Mouse (Mus musculus): ENCODE results near the gene Xlr4c.
A peak's percentile ranks its signal among the peaks of the same experiment; 100 is the strongest.
"Not testable (repeated sequence)": the region's sequence is repeated elsewhere in the genome, so short reads cannot be mapped to it uniquely, and the experiment has no call there.

Gene Xlr4c

DNA sequence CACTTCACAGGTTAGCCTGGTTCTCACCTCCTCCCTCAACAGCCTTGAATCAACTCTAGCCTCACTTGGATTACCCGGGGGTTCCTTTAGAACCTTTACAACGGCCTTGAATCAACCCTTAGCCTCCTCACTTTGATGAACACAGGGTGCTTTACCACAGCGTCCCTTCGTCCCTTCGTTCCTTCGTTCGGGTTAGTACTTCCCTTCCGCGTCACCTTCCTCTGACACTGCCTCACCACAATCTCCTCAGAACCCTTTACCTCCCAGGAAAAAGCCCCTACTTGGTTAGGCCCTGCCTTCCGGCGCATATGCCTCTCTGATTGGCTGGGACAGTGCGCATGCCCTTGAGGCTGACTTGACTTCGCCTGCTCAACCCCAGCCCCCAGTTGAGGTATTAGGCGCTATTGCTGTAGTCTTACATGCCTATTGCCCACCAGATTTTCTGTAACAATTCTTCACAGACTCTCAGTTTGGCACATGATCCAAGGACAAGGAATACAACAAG lies at the start of gene Xlr4c:
Gene Xlr4c (minus strand): TSS at position 310 of the 505 bp plus-strand sequence.
- not testable (repeated sequence) for DNase-seq

DNA sequence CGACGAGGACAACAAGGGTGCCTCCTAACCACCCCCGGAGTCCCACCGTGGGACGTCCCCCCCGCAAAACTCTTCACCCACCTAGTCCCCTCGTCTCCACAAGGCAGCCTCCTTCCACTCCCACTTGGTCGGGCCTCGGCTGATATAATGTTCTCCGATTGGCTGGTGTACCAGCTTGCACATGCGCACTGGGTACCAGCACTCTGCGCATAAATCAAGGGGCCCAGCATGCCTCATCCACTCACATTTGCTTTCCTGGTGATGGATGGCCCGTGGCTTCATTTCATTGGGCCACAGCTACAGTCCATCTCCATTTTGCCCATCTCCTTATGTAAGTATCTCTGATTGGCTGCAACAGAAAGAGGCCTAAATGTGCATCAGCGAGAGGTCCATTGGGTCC lies 22.3 kb upstream of the Xlr4c start, which contains the start of gene Xlr3c:
Gene Xlr3c (minus strand): TSS at position 121 of the 400 bp plus-strand sequence.
- DNase-seq = not testable (repeated sequence)

DNA sequence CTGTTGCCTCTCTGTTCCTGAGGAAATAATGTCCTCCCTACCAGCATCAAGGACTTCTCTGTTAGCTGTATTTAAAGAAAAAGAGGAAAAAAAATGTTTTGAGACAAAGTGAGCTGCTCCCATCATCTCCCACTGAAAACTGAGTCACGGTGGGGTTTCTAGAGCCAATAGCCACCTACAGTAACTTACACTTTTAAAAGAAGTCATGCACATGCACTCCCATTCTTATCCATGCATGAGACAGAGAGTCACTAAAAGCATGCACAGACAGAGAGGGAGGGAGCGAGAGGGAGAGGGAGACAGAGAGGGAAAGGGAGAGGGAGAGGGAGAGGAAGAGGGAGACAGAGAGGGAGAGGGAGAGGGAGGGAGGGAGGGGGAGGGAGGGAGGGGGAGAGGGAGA lies 19.5 kb upstream of the Xlr4c start:
- not testable (repeated sequence) for DNase-seq

DNA sequence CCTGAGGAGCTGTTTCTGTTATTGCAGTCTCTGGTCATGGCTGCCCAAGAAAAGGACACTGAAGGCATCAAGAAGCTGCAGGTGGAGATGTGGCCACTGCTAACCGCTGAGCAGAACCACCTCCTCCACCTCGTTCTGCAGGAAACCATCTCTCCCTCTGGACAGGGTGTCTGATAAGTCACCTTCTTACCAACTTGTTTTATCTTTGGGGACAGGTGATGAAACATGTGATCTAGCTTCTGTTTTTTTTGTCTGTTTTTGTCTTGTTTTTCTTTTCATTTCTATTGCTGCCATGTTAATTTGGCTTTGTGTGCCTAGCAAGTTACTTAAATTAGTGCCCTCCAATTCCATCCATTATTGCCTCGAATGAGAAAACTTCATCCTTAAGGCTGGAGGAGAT lies 13.6 kb downstream of the Xlr4c start:
- no peak for DNase-seq

DNA sequence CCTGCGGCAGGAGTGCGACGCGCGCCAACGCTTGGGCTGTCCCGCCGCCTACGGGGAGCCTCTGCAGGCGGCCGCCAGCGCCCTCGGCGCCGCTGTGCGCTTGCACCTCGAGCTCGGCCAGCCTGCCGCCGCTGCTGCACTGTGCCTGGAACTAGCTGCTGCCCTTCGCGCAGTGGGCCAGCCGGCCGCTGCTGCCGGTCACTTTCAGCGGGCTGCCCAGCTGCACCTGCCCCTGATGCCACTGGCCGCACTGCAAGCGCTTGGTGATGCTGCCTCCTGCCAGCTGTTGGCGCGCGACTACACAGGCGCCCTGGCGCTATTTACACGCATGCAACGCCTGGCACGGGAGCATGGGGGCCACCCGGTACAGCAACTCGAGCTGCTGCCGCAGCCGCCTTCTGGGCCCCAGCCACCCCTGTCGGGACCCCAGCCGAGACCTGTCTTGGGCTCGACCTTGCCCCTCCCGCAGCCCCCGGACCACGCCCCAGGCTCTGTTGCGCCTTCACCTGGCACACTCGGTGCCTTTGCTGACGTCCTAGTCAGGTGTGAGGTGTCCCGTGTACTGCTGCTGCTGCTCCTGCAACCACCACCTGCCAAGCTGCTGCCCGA lies 14.2 kb downstream of the Xlr4c start:
- DNase-seq = peak; percentile 66 to 68

DNA sequence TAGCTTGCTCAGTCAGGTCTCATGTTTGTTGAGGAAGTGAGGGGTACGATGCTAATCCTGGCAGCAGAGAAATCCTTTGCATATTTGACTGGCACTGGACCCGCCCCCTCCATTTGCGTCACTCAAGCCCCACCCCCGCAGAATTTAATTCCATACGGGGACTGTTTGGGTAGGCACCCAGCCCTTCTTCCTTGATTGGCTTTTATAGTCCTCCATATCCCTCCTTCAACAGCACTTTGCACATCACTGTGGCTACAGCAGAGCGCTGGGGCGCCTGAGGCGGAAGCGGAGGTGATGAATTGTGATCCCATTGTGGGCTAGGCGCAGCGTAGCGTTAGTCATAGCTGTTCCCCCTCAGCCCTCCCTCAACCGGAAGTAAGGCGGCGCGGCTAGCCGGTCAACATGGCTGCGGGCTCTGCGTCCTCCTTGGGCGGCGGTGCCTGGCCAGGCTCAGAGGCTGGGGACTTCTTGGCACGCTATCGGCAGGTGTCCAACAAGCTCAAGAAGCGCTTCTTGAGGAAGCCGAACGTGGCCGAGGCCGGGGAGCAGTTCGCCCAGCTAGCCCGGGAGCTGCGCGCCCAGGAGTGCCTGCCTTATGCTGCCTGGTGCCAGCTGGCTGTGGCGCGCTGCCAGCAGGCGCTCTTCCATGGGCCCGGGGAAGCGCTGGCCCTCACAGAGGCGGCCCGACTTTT lies 14.9 kb downstream of the Xlr4c start, which contains the start of gene F8a:
Gene F8a (plus strand): TSS at position 378 of the 692 bp plus-strand sequence.
- DNase-seq = peak; percentile 82 to 83

DNA sequence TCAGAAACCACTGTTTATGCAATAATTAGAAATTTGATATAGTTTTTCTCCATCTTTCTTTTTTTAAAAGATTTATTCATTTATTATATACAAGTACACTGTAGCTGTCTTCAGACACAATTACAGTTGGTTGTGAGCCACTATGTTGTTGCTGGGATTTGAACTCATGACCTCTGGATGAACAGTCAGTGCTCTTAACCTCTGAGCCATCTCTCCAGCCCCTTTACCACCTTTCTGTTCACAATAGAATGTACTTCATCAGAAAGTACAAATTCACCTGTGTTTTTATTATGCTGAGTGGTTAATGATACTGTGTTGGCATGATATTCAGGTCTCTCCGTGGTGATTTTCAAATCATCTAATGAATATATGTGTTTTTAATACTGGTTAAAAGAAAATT lies 17.6 kb downstream of the Xlr4c start:
- DNase-seq = no peak

DNA sequence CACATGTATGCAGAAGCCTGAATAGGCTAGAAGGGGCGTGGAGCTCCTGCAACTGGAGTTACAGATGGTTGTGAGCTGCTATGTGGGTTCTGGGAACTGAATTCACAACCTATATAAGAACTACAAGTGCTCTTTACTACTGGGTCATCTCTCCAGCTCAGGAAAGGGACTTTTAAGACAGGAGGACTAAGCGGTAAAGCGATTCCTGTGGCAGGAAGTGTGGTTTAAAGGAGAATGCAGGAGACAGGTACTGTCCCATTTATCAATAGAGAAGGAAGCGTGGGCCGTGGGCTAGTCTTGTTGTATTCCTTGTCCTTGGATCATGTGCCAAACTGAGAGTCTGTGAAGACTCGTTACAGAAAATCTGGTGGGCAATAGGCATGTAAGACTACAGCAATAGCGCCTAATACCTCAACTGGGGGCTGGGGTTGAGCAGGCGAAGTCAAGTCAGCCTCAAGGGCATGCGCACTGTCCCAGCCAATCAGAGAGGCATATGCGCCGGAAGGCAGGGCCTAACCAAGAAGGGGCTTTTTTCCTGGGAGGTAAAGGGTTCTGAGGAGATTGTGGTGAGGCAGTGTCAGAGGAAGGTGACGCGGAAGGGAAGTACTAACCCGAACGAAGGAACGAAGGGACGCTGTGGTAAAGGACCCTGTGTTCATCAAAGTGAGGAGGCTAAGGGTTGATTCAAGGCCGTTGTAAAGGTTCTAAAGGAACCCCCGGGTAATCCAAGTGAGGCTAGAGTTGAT lies 28.9 kb downstream of the Xlr4c start, which contains the start of gene Xlr4b:
Gene Xlr4b (plus strand): TSS at position 515 of the 746 bp plus-strand sequence.
- DNase-seq = not testable (repeated sequence)

DNA sequence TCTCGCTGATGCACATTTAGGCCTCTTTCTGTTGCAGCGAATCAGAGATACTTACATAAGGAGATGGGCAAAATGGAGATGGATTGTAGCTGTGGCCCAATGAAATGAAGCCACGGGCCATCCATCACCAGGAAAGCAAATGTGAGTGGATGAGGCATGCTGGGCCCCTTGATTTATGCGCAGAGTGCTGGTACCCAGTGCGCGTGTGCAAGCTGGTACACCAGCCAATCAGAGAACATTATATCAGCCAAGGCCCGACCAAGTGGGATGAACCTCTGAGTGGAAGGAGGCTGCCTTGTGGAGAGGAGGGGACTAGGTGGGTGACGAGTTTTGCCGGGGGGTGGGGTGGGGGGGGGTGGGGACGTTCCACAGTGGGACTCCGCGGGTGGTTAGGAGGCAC lies 51.0 kb downstream of the Xlr4c start, which contains the start of gene Xlr3b:
Gene Xlr3b (plus strand): TSS at position 274 of the 400 bp plus-strand sequence.
- DNase-seq = peak in 1 of 2 experiments; percentile 15
